Mouse (Mus musculus) cortical plate, adult 2 months (tissue): ENCODE measurements around the gene Ipcef1. TPM values are rescaled to one million over a fixed set of nuclear protein-coding genes. Genes with fewer than 3 reads are reported as not detected.

ENCODE experiments used
- H3K27ac ChIP-seq: fragments of 200-500 bp; 2 replicates; pipeline ENCODE4 v1.5.1; 2012; ENCODE audit warnings: low read length, control low read depth, inconsistent platforms; ENCODE audit not compliant: insufficient read depth
- H3K4me1 ChIP-seq: fragments of 200-500 bp; 2 replicates; pipeline ENCODE4 v1.6.1; 2011; ENCODE audit warnings: low read length; ENCODE audit not compliant: control insufficient read depth, insufficient read depth
- H3K4me3 ChIP-seq: fragments of 200-500 bp; 2 replicates; pipeline ENCODE4 v1.5.1; 2011; ENCODE audit warnings: mild to moderate bottlenecking, low read length, control low read depth; ENCODE audit not compliant: insufficient read depth
- CTCF ChIP-seq: fragments of 200-500 bp; IDR thresholded peaks from 2 replicates; pipeline ENCODE4 v1.5.1; 2011; ENCODE audit warnings: mild to moderate bottlenecking, control low read depth, low read length; ENCODE audit not compliant: insufficient read depth; ENCODE audit errors: extremely low read depth
- POLR2A ChIP-seq: fragments of 200-500 bp; IDR thresholded peaks from 2 replicates; pipeline ENCODE4 v1.6.1; 2011; ENCODE audit warnings: mild to moderate bottlenecking, low read length, control low read depth; ENCODE audit not compliant: insufficient read depth; ENCODE audit errors: extremely low read depth
- polyA plus RNA-seq: library from polyadenylated mRNA; depleted of rRNA; stranded (reverse); fragments of >200 nt; gene quantifications from 2 replicates; pipeline ENCODE4 v1.2.3, GENCODE M21; 2012

Ipcef1 gene
- polyA plus RNA-seq, 1 experiment: 45.7 TPM

DNA sequence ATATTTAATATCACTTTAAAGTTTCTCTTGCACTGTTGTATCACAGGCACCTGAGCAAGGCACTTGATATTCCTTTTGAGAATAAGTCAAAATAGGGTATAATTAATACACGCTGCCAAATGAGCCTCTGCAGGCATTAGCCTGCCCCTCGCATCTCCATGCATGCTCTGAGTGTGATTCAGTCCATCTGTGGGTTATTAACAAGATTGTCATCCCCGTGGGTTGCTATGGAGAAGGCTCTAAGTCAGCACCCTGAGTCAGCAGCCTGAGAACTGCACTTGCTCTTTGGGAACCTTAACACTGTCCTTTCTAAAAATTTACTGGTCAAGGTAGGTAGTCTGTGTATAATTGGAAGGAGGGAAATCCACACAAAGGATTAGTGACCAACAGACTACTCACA is 117.5 kb downstream of the Ipcef1 start:
- Histone ChIP-seq H3K27ac (no peak overlapping the region), H3K4me3 (no peak overlapping the region), H3K4me1 (peaks cover 9% of the 10 kb centered on the region)
- TF ChIP-seq CTCF (no peak), POLR2A (no peak)

- no peak overlapping the region for H3K4me3 ChIP-seq
- H3K4me1 ChIP-seq: peaks cover 8% of the 10 kb centered on the region
- H3K27ac ChIP-seq: peak overlapping the region; percentile 85
- TF ChIP-seq CTCF (no peak), POLR2A (no peak)
These were observed 121.4 kb downstream of the Ipcef1 start for GRCm38 (mm10) chr10:6930889-6931288.

- Histone ChIP-seq H3K4me1 (peaks cover 8% of the 10 kb centered on the region), H3K27ac (peak overlapping the region; percentile 91), H3K4me3 (no peak overlapping the region)
- TF ChIP-seq CTCF (no peak), POLR2A (no peak)
These were observed 121.9 kb downstream of the Ipcef1 start for GRCm38 (mm10) chr10:6930398-6930797.

DNA sequence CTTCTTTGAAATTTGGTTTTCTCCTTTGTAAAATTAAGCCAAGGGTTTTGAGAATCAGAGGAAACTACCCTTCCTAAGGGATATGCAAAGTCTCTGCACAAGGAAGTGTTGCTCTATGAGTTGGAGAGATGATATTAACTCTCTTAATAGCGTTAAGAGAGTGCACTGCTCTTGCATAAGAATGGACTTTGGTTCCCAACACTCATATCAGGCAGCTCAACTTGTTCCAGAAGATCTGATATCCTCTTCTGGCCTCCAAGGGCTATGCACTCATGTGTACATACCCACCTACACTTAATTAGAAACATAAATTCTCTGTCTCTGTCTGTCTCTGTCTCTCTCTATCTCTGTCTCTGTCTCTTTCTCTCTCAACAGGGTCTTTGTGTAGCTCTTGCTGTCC is 123.4 kb downstream of the Ipcef1 start:
- peaks cover 8% of the 10 kb centered on the region for H3K4me1 ChIP-seq
- H3K4me3 ChIP-seq: no peak overlapping the region
- no peak for TF ChIP-seq CTCF
- no peak for TF ChIP-seq POLR2A
- no peak overlapping the region for H3K27ac ChIP-seq

DNA sequence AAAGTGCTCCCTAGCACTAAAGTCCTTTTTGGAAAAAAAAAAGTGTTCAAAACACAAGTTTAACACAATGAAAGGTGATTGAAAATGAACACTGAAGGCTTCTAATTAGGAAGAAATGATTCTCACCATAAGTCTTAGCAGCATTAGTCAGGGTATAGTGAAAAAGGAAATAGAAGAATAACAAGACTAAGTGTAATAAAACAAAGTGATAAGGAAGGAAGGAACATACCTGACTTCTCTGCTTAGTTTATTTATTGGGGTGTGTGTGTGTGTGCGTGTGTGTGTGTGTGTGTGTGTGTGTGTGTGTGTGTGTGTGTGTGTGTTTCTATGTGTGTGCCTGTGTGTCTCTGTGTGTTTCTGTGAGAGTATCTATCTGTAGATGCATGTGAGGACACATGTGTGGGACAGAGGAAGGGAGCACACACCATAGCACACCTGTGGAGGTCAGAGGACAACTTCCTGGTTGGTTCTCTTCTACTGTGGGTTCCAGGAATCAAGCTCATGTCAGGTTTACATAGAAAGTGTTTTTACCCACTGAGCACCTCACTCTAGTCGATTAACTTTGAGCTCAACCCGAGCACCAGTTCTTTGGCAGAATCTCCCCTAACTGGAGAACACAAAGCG is 124.6 kb downstream of the Ipcef1 start:
- no peak for TF ChIP-seq POLR2A
- no peak for TF ChIP-seq CTCF
- no peak overlapping the region for H3K4me3 ChIP-seq
- H3K4me1 ChIP-seq: peaks cover 8% of the 10 kb centered on the region
- H3K27ac ChIP-seq: no peak overlapping the region

- Histone ChIP-seq H3K4me3 (no peak overlapping the region), H3K4me1 (peaks cover 8% of the 10 kb centered on the region), H3K27ac (peak overlapping the region; percentile 77)
- TF ChIP-seq CTCF: no peak
- no peak for TF ChIP-seq POLR2A
These were observed 125.6 kb downstream of the Ipcef1 start for GRCm38 (mm10) chr10:6926724-6927123.

- no peak for TF ChIP-seq CTCF
- no peak for TF ChIP-seq POLR2A
- Histone ChIP-seq H3K27ac (no peak overlapping the region), H3K4me1 (peaks cover 3% of the 10 kb centered on the region), H3K4me3 (no peak overlapping the region)
These were observed 135.6 kb downstream of the Ipcef1 start for GRCm38 (mm10) chr10:6916545-6917257.

GRCm38 (mm10) chr10:6915991-6916390 is 136.3 kb downstream of the Ipcef1 start:
- peaks cover 3% of the 10 kb centered on the region for H3K4me1 ChIP-seq
- TF ChIP-seq POLR2A (no peak), CTCF (no peak)
- no peak overlapping the region for H3K4me3 ChIP-seq
- H3K27ac ChIP-seq: no peak overlapping the region

GRCm38 (mm10) chr10:6909763-6910162 is 142.5 kb downstream of the Ipcef1 start:
- peaks cover 5% of the 10 kb centered on the region for H3K4me1 ChIP-seq

DNA sequence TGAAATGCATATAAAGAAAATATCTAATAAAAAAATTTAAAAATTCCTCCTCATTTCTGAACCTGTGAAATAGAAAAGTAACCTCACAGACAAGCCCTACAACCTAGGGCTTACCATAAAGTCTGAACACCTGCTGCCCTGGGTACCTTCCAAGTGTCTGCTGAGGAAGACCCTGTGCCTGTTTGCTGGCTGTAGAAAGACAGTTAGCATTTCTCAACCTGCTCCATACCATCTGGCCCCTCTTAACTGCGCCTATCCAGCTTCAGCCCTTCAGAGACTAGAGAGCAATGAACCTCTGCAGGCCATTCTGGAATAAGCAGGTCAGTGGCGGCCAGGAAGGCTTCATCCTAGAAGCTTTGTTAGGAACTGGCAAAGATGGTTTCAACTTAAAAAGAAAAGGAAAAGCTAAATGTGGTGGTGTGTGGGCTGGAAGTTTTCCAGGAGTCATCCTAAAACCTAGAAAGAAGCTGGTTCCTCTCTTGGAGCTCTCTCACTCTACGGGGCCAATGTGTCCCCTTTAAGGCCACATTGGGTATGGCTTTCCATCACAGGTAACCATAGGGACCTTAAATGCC is 150.4 kb downstream of the Ipcef1 start:
- Histone ChIP-seq H3K4me3 (no peak overlapping the region), H3K4me1 (peaks cover 8% of the 10 kb centered on the region), H3K27ac (no peak overlapping the region)
- TF ChIP-seq POLR2A (no peak), CTCF (no peak)

More at GRCm38 (mm10) chr10:6909763-6910162, 142.5 kb downstream of the Ipcef1 start:
- Histone ChIP-seq H3K27ac (no peak overlapping the region), H3K4me3 (no peak overlapping the region)
- TF ChIP-seq POLR2A (no peak), CTCF (no peak)
